Mouse (Mus musculus) liver, embryonic 12.5 days (tissue): ENCODE measurements at regions not wholly inside any gene's neighbourhood (a gene's known extent, or its start where the extent isn't known, plus 50 kb on each side); places are given as distances from the start of the nearest gene placed in this dataset.

Experiments used
- ATAC-seq: fragments of 200-750 bp; cut with Nextera tagmentation; 2 replicates; pipeline ENCODE4 v1.8.0; 2017; ENCODE audit warnings: moderate number of reproducible peaks, mild to moderate bottlenecking, moderate library complexity
- H3K27ac ChIP-seq: fragments of 300-500 bp; sonication (generic); 2 replicates; pipeline ENCODE4 v1.5.1; 2016; ENCODE audit warnings: mild to moderate bottlenecking
- H3K27me3 ChIP-seq: fragments of 300-500 bp; sonication (generic); replicated peaks from 2 replicates; pipeline ENCODE4 v1.6.1; 2016; ENCODE audit warnings: mild to moderate bottlenecking, moderate library complexity
- H3K36me3 ChIP-seq: fragments of 300-500 bp; sonication (generic); 2 replicates; pipeline ENCODE4 v1.6.1; 2016; ENCODE audit warnings: mild to moderate bottlenecking, moderate library complexity
- H3K4me1 ChIP-seq: fragments of 300-500 bp; sonication (generic); 2 replicates; pipeline ENCODE4 v1.6.1; 2016
- H3K4me2 ChIP-seq: fragments of 300-500 bp; sonication (generic); 2 replicates; pipeline ENCODE4 v1.6.1; 2016; ENCODE audit warnings: mild to moderate bottlenecking, moderate library complexity
- H3K4me3 ChIP-seq: fragments of 300-500 bp; sonication (generic); 2 replicates; pipeline ENCODE4 v1.5.1; 2016; ENCODE audit warnings: mild to moderate bottlenecking, moderate library complexity
- H3K9ac ChIP-seq: fragments of 300-500 bp; sonication (generic); 2 replicates; pipeline ENCODE4 v1.6.1; 2016; ENCODE audit warnings: mild to moderate bottlenecking, moderate library complexity
- H3K9me3 ChIP-seq: fragments of 300-500 bp; sonication (generic); replicated peaks from 2 replicates; pipeline ENCODE4 v1.6.1; 2016; ENCODE audit warnings: mild to moderate bottlenecking, moderate library complexity
- WGBS: fragments of 180-500 bp; shearing (Covaris S2); methylation state at CpG from one replicate; pipeline ENCODE4 v1.1.7; 2016; ENCODE audit not compliant: insufficient replicate concordance; 5-methylcytosine and 5-hydroxymethylcytosine counted together

DNA sequence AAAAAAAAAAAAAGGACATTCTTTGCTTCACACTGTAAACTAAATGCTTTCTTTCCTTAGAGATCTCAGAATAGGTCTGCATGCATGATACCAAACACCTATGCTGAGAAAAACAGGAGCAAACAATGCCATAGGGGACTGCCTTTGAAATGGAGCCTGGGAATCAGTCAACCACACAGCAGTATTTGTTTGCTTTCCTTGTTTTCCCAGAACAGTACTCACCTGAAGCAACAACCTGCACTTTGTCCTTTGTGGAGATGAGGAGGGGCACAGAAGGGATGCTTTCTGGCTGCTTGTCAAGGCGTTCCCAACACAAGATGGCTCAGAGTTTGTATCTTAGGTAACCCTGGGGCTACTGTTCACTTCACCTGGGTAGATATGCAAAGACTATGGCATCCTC is 690.5 kb downstream of the Inhba start:
- Histone ChIP-seq H3K4me2 (no peak overlapping the region), H3K36me3 (no peaks in the 10 kb centered on the region), H3K27me3 (no peaks in the 10 kb centered on the region), H3K9me3 (no peaks in the 10 kb centered on the region), H3K9ac (no peak overlapping the region), H3K27ac (no peak overlapping the region), H3K4me1 (no peaks in the 10 kb centered on the region), H3K4me3 (no peak overlapping the region)
- 28% methylated on average over 1 of the region's 1 CpGs for WGBS
- ATAC-seq: no peak

DNA sequence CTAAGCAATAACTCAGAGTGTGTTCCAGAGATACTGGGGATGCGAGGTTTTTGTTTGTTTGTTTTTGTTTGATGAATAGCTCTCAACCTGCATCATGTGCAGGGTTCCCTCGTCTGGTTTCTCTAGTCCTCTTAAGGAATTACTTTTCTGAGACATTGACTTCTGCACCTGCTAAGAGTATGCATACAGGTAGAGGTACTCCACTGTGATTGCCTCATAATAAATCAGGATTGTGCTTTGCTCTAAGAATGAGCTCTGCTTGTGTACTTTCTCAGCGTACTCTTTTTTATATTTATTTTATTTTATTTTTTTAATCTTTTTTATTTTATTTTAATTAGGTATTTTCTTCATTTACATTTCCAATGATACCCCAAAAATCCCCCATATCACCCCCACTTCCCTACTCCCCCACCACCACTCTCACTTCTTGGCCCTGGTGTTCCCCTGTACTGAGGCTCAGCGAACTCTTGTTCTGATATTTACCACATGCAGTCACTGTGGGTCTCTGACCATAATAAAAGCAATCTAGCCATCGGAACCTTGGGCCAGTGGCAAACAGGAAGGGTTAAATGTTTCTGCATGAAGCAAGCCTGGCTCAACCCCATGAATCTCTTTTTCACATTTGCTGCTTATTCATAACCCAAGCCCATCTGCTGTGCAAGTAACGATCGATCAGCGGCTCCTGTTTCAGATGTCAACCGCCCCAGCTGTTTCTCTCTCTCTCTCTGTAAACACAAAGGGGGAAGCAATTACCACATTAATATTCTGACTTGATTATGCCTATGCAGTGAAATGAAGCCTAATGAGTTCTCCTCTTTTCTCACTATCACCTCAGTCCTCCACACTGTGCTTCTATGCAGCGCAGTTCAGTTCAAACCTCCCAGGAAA is 693.8 kb downstream of the Inhba start:
- Histone ChIP-seq H3K27me3 (no peaks in the 10 kb centered on the region), H3K4me1 (no peaks in the 10 kb centered on the region), H3K27ac (no peak overlapping the region), H3K9ac (no peak overlapping the region), H3K4me2 (no peak overlapping the region), H3K36me3 (no peaks in the 10 kb centered on the region), H3K4me3 (no peak overlapping the region), H3K9me3 (no peaks in the 10 kb centered on the region)
- 65% methylated on average over 10 of the region's 10 CpGs for WGBS
- no peak for ATAC-seq

GRCm38 (mm10) chr13:16706105-16706442 is 694.4 kb downstream of the Inhba start:
- ATAC-seq: no peak
- H3K9me3 ChIP-seq: no peaks in the 10 kb centered on the region
- no peak overlapping the region for H3K4me2 ChIP-seq
- no peaks in the 10 kb centered on the region for H3K36me3 ChIP-seq
- no peaks in the 10 kb centered on the region for H3K27me3 ChIP-seq
- H3K4me1 ChIP-seq: no peaks in the 10 kb centered on the region
- H3K9ac ChIP-seq: no peak overlapping the region
- 30% methylated on average over 1 of the region's 1 CpGs for WGBS
- H3K4me3 ChIP-seq: no peak overlapping the region
- no peak overlapping the region for H3K27ac ChIP-seq

DNA sequence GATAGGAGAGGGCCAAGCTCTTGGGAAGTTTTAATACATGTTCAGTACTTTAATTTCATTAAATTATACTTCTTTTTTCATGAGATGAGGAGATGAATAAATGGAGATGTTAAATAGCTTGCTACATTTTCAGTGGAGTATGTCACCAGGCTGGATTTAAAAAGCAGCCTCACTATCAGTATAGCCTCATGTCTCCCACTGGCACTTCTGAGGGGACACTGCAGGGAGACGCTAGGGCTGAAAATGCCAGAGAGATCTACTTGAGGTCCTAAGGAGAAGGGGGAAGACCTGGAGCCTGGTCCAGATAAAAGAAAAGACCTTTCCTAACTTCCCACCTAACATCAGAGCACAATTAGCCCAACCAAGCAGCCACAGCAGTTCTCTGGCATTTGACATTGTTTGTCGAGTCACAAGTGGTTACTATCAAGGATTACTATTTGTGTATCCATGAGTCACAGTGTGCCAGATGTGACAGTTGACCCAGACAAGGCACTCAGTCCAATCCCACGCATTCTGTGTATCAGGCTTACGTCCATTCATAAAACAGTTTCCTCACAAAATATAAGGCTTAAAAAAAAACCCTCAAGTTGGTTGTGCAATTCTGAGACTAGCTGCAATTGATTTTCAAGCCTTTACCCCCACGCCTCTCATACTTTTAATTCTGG is 703.8 kb downstream of the Inhba start:
- H3K27me3 ChIP-seq: no peaks in the 10 kb centered on the region
- H3K4me2 ChIP-seq: no peak overlapping the region
- H3K4me3 ChIP-seq: no peak overlapping the region
- H3K4me1 ChIP-seq: no peaks in the 10 kb centered on the region
- no peaks in the 10 kb centered on the region for H3K36me3 ChIP-seq
- no peak overlapping the region for H3K27ac ChIP-seq
- no peaks in the 10 kb centered on the region for H3K9me3 ChIP-seq
- 50% methylated on average over 5 of the region's 5 CpGs for WGBS
- no peak overlapping the region for H3K9ac ChIP-seq
- no peak for ATAC-seq

GRCm38 (mm10) chr13:16716340-16716739 is 704.7 kb downstream of the Inhba start:
- Histone ChIP-seq H3K4me1 (no peaks in the 10 kb centered on the region), H3K27me3 (no peaks in the 10 kb centered on the region), H3K4me2 (no peak overlapping the region), H3K36me3 (no peaks in the 10 kb centered on the region), H3K27ac (no peak overlapping the region), H3K9ac (no peak overlapping the region), H3K4me3 (no peak overlapping the region), H3K9me3 (no peaks in the 10 kb centered on the region)
- 57% methylated on average over 6 of the region's 6 CpGs for WGBS
- ATAC-seq: no peak

DNA sequence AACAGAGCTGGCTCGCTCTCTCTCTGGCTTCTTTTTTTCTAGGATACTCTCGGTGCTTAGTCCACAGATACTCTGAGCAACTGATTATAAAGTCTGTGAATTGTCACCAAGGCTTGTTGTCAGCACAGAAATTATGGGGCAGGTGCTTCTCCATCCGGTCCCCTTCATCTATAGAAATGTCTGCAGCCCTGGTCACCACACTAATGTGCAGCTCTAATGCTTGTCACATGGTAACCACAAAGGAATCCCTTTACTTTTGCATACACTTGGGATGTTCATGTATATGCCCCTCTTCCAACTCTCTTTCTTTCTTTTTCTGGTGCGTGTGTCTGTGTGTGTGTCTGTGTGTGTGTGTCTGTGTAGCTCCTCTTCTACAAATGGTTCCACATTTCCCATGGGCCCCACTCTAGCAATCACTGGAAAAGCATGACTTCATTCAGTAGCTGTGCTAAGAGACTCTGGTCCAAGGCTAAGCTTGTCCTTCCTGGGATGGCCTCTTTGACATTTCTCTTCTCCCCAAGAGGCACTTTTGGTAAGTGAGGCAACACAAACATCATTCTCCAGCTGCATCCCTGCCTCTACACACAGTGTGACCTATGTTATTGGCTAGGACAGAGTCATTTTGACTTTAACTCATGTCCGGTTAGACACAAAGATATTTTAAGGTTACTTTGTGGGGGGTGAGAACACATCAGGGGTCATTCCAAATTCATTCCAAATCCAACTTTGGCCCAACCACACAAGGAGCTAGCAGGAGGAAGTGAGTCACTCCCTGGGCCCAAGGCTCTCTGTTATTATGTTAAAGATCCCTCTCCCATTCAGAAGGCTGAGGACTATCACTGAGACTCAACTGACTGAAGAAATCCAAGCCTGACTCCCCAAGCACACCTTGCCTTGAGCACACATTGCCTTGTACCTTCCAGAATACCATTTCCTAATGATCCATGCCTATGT is 705.4 kb downstream of the Inhba start:
- WGBS: 56% methylated on average over 5 of the region's 5 CpGs
- no peak for ATAC-seq
- H3K27ac ChIP-seq: no peak overlapping the region

GRCm38 (mm10) chr13:16720090-16720489 is 708.4 kb downstream of the Inhba start:
- H3K36me3 ChIP-seq: no peaks in the 10 kb centered on the region
- H3K4me2 ChIP-seq: no peak overlapping the region
- H3K4me1 ChIP-seq: no peaks in the 10 kb centered on the region
- no peak overlapping the region for H3K27ac ChIP-seq
- WGBS: 51% methylated on average over 2 of the region's 2 CpGs
- H3K9ac ChIP-seq: no peak overlapping the region
- H3K4me3 ChIP-seq: no peak overlapping the region
- no peaks in the 10 kb centered on the region for H3K27me3 ChIP-seq
- ATAC-seq: no peak
- no peaks in the 10 kb centered on the region for H3K9me3 ChIP-seq

More for the DNA sequence above, 705.4 kb downstream of the Inhba start:
- H3K9me3 ChIP-seq: no peaks in the 10 kb centered on the region
- no peak overlapping the region for H3K9ac ChIP-seq
- H3K4me3 ChIP-seq: no peak overlapping the region
- H3K4me1 ChIP-seq: no peaks in the 10 kb centered on the region
- H3K4me2 ChIP-seq: no peak overlapping the region
- no peaks in the 10 kb centered on the region for H3K36me3 ChIP-seq
- H3K27me3 ChIP-seq: no peaks in the 10 kb centered on the region

DNA sequence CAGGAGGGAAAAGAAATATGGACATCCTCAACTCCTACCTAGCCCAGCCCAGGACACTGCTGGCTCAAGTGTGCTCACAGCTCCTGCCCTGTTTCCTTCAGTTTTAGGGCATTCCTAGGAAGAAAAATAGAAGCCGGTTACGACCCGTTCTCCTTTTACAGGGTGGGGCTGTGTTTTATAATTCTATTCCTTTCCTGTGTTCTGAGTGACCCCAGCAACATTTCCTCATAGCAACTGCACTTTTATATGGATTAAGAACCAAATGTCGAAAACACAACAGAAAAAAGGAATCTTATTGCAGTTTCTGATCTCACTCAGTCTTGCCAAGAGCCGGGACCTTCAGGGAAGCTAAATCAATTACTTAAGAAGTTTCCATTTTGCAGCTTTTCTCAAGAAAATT is 713.7 kb downstream of the Inhba start:
- Histone ChIP-seq H3K27ac (no peak overlapping the region), H3K4me2 (no peak overlapping the region), H3K36me3 (no peaks in the 10 kb centered on the region), H3K4me1 (no peaks in the 10 kb centered on the region), H3K9ac (no peak overlapping the region), H3K4me3 (no peak overlapping the region), H3K9me3 (no peaks in the 10 kb centered on the region), H3K27me3 (no peaks in the 10 kb centered on the region)
- WGBS: 66% methylated on average over 5 of the region's 5 CpGs
- no peak for ATAC-seq

GRCm38 (mm10) chr13:16738313-16738712 is 726.7 kb downstream of the Inhba start:
- Histone ChIP-seq H3K9ac (no peak overlapping the region), H3K4me3 (no peak overlapping the region), H3K27ac (no peak overlapping the region), H3K9me3 (no peaks in the 10 kb centered on the region), H3K4me1 (no peaks in the 10 kb centered on the region), H3K36me3 (no peaks in the 10 kb centered on the region), H3K4me2 (no peak overlapping the region), H3K27me3 (no peaks in the 10 kb centered on the region)
- ATAC-seq: no peak
- WGBS: 52% methylated on average over 1 of the region's 1 CpGs

GRCm38 (mm10) chr13:16739563-16739962 is 727.9 kb downstream of the Inhba start:
- WGBS: 68% methylated on average over 3 of the region's 3 CpGs
- Histone ChIP-seq H3K27ac (no peak overlapping the region), H3K4me3 (no peak overlapping the region), H3K27me3 (no peaks in the 10 kb centered on the region), H3K9ac (no peak overlapping the region), H3K9me3 (no peaks in the 10 kb centered on the region), H3K4me2 (no peak overlapping the region), H3K4me1 (no peaks in the 10 kb centered on the region), H3K36me3 (no peaks in the 10 kb centered on the region)
- ATAC-seq: no peak

DNA sequence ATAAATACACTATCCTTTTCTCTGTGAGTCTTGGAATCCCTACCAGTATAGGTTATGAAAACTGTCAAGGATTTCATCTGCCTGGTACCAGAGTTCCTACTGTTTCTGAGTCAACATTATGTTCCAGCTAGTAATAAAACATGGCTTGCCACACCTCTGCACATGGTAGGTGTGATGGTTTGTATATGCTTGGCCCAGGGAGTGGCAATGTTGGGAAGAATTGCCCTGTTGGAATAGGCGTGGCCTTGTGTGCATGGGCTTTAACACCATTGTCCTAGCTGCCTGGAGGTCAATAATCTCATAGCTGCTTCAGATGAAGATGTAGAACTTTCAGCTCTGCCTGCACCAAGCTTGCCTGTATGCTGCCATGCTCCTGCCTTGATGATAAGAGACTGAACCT is 732.6 kb downstream of the Inhba start:
- H3K4me1 ChIP-seq: no peaks in the 10 kb centered on the region
- H3K27ac ChIP-seq: no peak overlapping the region
- no peak for ATAC-seq
- H3K9ac ChIP-seq: no peak overlapping the region
- no peaks in the 10 kb centered on the region for H3K27me3 ChIP-seq
- H3K36me3 ChIP-seq: no peaks in the 10 kb centered on the region
- 50% methylated on average over 1 of the region's 1 CpGs for WGBS
- no peak overlapping the region for H3K4me2 ChIP-seq
- H3K4me3 ChIP-seq: no peak overlapping the region
- H3K9me3 ChIP-seq: no peaks in the 10 kb centered on the region

DNA sequence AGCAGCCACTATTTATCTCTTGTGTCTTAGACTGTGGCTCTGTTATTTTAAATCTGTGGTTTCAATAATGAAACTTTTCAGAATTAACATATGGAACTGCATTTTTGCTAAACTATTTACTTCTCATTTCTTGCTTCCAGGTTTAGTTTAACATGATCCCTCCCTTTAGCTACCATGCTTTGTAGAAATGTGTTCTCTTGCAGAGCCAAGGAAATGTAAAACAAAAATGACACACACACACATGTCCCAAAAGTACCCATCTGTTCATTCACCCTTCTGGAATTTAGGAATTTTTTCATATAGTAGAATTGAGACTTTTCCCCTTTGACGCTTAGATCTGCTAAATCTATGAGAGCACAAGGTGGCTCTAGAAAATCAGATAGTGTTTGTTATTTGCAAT is 734.0 kb downstream of the Inhba start:
- Histone ChIP-seq H3K4me2 (no peak overlapping the region), H3K4me3 (no peak overlapping the region), H3K4me1 (no peaks in the 10 kb centered on the region), H3K9me3 (no peaks in the 10 kb centered on the region), H3K27me3 (no peaks in the 10 kb centered on the region), H3K36me3 (no peaks in the 10 kb centered on the region), H3K27ac (no peak overlapping the region), H3K9ac (no peak overlapping the region)
- ATAC-seq: no peak
- WGBS: 64% methylated on average over 1 of the region's 1 CpGs
